Mouse (Mus musculus) urinary bladder, adult 2 months (tissue): ENCODE results near the gene Coa7. TPM values are rescaled to one million over a fixed set of nuclear protein-coding genes. Genes with fewer than 3 reads are reported as not detected.

ENCODE experiments used
- DNase-seq: peaks from one replicate; pipeline ENCODE4 v3.0.0; 2022; ENCODE audit warnings: low spot score
- polyA plus RNA-seq: library from polyadenylated mRNA; depleted of rRNA; stranded (reverse); fragments of >200 nt; gene quantifications from 2 replicates; pipeline ENCODE4 v1.2.3, GENCODE M21; 2012; rRNA removed

The Coa7 gene
- 11.9 and 12.3 TPM in 2 replicates for polyA plus RNA-seq

DNA sequence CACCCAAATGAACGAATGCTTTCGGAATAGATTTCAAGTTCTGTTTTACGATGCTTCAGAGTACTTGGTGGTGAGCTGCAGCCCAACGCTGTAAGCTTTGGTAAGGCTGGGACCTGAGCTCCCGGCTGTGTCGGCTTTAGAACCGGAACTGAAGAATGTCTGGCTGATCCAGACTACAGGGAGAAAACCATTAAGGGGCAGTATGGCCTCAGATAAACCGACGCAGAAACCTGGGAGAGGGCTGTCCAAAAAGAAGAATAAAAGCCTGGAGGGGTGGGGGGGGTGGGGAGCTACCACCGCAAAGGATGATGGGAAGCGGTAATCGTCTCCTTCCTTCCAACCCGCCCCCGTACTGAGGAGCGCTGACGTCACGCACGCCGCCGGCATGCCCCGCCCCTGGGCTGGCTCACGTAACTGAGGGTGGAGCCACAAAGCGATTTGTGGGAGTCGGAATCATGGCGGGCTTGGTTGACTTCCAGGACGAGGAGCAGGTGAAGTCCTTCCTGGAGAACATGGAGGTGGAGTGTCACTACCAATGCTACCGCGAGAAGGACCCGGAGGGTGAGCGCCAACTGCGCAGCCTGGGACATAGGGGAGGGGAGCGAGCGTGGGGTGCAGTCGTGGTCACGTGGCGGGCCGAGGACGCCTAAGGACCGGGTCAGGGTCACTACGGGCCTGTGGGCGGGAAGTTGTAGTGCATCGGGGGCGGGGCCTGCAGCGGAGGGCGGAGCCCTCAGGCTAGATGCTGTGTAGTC, at the start of gene Coa7:
Gene Coa7 (plus strand): TSS at position 411 of the 755 bp plus-strand sequence.
- DNase-seq: peak; percentile 91

DNA sequence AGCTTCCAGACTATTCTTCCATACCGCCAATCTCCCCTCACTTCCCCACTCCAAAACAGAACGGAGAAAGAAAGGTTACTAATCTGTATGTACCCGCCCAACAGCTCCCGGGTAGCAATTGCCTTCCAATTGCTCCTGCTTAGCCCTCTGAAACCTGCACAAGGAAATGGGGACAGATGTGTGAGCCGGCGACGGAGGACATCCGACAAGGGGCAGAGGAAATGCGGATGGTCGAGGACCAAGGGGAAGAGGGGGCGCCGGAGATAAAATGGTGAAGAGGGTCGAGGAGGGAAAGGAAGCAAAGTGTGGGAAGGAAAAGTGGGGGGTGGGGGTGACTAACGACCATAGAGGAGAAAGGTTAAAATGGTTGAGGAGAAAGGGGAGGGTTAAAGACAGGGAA, 27.7 kb upstream of the Coa7 start:
- no peak for DNase-seq

DNA sequence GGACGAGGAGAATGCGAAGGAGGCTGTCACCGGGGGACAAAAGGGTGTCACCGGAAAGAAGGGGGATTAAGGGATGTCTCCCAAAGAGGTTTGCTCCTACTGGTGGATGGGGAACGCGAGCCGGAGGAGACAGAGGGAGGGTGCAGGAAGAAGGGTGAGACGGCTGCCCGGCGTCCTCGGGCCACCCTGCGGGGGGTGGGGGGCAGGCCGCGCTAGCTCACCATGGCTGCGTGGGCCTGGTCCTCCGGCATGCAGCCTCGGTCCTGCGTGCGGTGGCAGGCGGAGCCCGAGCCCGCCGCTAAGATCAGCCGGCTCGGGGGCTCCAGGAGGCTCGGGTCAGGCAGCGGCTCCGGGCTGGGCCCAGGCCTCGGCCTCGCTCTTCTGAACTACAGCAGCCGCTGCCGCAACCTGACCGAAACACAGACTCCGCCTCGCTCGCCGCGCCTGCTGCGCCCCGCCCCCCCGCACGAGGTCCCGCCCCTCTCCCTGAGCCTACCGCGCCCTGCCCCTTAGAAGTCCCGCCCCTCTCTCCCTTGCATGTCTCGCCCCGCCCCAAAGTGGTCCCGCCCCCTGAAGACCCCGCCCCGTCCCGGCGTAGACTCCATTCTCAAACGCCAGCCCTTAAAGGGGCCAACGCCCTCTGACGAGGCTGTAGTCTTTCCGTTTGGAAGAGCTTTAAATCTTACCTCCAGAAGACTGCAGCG, 27.1 kb upstream of the Coa7 start, which contains the start of gene Zyg11b:
Gene Zyg11b (minus strand): TSS at position 427 of the 704 bp plus-strand sequence.
- peak; percentile 86 for DNase-seq

DNA sequence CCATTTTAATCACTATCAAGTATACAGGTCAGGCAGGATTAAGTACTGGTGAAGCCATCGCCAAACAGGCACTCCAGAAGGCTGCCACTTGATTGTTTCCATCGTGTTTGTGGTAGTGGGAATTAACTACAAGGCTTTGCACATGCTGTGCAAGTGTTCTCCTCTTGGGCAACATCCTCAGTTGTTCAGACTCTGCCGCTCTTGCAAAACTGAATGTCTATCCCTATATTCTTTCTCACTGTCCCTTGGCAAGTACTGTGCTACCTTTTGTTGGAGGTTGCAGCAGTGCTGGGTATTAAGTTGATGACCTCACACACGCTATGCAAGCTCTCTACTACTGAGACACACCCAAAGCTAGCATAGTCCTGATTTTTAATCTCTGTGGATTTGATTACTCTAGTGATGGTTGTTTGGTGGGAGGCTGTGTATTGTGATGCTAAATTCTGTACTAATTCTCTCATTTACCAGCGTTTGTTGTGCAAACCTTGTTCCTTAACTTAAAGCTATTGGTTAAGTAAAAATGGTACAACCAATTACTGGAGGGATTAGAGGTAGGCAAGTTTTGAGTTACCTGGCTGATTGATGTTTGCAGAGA, 25.5 kb upstream of the Coa7 start:
- no peak for DNase-seq

DNA sequence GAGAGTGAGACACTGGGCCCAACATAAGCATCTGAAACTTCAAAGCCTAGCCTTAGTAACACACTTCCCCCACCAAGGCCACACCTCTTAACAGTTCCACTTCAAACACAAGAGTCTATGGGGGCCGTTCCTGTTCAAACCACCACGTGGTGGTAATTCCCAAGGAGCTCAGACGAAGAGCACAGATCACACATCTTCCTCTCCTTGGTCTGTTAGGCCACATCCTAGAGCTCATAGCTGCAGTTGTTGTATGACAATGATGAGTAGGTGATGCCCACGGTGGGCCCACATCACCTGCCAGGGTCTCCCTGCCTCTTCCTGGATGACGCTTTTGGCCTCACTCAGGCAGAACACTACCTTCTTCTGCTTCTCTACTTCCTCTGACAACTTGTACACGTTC, 17.2 kb upstream of the Coa7 start:
- no peak for DNase-seq

DNA sequence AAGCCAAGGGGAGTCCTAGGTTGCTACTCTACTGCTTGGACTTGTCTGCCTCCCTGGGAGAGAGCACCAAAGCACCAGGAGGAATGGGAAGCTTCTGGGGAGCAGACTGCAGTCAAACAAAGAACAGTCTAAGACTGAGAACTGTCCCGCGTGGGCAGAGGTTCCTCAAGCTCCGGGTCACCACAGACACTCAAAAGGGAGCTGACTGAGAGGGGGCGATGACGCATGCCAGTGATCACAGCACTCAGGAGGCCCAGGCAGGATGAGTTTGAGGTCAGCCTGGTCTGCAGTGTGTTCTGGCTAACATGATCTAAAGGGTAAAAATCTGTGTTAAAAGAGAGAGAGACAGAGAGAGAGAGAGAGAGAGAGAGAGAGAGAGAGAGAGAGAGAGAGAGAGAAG, 13.9 kb upstream of the Coa7 start:
- no peak for DNase-seq

DNA sequence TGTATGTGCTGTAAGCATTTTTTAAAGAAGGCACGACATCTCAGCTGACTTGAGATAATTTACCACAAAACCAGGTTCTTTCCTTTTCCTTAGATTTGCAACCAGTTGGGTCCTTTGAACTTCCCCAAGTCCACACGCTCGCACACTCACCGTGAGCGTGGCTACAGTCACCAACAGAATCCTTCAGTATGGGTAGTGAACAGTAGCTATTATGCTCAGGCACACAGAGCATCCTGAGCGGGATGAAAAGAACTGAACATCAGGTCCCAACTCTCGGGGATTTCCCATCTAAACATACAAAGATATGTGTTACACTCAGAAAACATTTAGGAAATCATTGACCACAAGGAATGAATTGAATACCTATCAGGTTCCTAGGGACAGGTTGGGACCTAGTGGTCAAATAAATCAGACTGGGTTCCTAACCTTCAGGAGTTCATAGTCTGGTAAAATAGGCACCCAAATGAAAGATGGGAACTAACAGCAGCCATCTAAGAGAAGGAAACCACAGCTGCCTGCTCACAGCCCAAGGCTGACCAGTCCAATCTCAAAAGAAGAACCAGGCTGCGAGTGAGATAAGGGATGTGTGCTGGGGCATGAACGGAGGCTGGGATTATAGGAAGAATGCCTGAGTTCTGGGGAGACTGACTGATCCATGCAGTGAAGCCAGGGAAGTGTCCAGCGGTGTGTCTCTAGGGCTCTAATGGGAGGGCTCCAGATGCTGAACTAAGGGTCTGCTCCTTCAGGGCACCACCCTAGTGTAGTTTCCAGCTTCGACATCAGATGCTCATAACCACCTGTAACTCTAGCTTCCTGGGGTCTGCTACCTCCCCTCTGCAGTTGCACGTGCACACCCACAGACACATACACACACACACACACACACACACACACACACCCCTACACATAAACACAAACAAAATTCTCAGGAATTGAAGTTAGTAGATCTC, 10.0 kb upstream of the Coa7 start:
- no peak for DNase-seq

DNA sequence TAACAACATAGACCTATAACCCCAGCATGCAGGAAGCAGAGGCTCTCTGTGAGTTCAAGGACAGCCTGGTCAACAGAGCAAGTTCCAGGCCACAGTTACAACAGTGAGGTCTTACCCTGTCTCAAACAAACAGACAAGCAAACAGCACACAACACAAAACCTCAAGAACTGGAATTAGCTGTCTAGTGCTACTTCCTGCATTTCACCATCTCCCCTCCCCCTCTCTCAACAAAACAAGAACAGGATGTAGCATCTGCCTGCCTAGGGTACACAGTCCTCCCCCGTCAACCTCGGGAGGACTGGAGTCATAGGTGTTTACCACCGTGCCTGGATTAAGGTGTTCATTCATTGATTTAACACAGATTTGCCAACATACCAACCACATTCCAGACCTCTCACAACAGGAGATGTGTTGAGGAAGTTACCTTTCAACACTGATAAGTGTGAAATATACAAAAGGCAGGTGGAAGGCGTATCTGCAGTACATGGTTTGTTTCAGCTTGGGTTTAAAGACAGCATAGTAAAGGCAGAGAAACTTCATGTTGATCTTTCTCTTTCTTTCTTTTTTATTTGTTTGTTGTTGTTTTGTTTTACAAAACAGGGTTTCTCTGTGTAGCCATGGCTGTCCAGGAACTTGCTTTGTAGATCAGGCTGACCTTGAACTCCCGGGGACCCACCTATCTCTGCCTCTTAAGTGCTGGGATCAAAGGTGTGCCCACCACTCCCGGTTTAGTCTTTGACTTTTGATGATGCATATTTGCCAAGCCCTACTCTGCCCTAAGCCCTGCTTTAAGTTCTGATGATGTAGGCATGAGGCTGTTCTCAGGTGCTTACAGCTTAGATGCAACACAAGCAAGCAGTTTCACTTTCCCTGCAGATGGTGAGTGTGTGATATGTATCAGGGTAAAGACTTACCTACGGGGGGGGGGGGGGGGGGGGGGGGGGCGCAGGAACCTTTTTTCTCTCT, 9.0 kb upstream of the Coa7 start:
- DNase-seq: no peak

DNA sequence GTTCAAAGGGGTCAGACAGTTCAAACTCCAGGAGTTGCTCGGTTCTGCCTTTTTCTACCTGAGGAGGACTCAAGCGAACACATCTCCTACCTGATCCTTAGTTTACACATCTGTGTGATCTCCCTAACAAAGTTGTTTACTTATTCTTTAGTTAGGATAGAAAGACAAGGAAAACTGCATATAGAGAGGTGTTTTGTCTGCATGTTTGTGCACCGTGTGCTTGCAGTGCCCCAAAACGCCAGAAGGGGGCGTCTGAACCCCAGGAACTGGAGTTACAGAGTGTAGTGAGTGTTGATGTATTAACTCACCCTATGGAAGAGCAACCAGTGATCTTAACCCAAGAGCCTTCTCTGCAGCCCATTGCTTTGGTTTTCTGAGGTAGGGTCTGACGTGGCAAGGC, 8.2 kb upstream of the Coa7 start:
- DNase-seq: no peak

DNA sequence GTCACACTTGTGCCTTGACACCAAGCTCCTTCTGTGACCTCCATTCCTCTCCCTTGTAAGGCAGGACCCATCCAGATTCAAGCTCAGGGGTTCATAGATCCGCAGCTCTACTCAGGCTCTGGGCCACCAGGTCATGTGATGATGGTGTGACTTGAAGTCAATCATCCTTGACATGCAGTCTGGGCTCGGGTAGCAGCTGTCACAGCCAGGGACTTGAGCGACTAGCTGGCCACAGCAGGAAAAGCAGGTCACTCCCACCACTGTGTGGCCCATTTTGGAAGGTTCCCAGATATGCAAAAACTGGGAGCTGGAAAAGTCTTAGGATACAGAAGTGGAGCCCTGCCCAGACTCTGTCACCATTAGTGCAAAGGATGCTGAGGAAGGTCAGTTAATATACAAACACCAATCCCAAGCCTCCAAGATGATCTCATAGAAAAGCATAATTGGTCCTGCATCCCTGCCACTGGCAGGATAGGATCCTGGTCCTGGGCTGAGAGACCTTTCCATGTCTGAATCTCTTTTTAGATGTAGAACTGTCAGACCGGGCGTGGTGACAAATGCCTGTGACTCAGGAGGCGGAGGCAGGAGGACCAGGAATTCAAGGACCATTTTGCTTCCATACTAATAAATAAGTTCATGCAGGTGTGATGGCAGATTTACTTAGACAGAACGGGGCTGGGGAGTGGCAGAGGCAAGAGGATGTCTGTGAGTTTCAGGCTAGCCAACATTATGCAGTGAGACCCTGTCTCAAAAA, 7.1 kb upstream of the Coa7 start:
- no peak for DNase-seq

DNA sequence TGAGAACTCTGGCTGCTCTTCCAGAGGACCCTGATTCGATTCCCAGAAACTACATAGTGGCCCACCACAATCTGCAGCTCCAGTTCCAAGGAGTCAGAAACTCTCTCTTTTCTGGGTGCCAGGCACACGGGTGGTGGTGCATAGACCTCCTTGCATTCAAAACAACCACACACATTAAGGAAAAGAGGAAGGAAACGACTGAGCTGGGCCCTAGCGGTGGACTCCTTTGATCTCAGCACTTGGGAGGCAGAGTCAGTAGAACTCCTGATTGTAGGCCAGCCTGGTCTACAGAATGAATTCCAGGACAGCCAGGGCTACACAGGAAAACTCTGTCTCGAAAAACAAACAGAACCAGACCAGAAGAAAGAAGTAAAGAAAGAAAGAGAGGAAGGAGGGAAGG, 4.4 kb upstream of the Coa7 start:
- no peak for DNase-seq

DNA sequence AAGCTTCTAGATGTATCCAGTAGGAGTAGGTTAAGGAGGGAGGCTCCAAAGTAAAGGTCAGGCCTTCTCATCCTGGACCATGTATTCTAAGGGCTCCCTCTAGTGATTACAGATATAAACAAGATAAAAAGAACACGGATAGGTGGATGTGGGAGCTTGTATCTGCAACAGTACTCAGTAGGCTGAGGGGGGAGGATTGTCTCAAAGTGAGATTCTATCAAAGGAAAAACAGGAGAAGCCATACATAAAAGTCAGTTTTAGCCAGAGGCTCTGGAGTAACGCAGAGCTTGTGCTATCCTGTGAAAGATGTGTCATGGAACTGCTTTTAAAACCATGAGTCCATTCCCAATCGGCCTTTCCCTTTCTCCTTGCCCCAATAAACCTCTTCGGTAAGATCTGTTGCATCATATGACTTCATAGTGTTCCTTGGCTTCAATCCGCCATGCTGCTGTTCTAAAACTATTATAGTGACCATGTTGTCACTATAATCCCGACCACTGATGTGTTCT, 815 bp upstream of the Coa7 start:
- DNase-seq: no peak

DNA sequence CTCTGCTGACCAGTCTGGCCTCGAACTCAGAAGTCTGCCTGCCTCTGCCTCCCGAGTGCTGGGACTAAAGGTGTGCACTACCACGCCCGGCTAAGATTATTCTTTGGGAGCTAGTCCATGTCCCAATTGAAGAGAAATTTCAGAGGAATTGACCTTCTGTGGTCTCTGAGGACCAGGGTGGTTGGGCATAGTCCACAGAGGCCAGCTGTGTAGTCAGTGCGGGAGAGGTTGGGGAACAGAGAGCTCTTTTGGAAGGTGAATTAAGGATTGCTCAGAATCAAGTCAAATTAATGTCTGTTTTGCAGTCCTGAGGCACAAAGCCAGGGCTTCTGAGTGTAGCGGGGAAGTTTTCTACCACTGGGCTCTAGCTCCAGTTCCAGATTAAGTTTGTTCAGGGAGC, 1.9 kb downstream of the Coa7 start:
- DNase-seq: no peak

DNA sequence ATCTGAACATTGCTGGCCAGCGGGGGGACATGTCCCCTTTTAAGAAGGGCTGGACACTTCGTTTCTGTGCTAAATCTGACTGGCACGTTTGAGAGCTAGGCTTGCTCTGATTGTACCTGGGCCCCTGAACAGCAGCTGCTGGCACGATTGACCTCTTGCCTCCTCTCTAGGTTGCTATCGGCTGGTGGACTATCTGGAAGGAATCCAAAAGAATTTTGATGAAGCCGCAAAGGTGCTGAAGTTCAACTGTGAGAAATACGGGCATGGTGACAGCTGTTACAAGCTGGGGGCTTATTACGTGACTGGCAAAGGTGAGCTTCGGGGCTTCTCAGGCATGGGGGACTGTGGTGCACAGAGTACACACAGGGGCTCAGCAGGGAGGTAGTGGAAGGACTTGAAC, 4.1 kb downstream of the Coa7 start:
- no peak for DNase-seq

DNA sequence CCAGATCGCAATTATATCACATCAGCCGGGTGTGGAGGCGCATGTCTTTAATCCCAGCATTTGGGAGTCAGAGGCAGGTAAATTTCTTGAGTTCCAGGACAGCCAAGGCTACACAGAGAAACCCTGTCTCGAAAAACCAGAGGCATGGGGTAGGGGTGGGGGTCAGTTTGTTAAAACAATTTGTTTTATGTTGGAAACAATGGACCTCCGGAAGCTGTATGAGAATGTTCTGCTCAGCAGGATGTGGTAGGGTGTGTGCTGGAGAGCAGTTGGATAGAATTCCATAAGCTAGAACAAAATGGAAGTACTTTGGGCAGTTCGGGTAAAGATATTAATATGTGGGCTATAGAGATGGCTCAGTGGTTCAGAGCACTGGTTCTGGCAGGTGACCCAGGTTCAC, 7.5 kb downstream of the Coa7 start:
- no peak for DNase-seq

DNA sequence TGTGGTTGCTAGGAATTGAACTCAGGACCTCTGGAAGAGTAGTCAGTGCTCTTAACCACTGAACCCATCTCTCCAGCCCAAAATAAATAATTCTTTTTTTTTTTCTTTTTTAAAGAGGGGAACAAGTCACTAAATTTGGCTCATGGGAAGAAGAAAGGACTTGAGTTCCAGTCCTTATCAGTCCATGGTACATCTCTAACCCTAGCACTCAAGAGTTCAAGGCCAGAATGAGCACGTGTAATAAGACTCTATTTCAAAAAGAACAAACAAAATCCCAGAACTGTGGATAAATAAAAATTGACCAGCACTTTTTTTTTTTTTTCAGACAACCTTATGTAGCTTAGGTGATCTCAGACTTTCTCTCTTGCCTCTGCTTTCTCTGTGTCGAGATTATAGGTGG, 8.8 kb downstream of the Coa7 start:
- DNase-seq: no peak

DNA sequence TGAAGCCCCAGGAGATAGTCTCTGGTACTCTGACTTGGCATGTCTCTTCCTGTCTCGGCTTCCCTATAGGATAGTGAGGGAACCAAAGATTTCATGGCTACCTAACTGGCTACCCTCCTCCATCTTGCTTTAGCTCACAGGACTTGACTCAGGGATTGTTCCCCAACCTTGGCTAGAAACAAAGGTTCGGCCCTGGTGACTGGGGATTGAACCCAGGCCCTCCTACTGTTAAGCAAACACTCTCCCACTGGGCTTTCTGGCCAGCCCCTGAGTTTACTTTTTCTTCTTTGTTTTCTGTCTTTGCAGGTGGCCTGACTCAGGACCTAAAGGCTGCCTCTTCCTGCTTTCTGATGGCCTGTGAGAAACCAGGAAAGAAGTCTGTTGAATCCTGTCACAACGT, 9.9 kb downstream of the Coa7 start:
- no peak for DNase-seq

DNA sequence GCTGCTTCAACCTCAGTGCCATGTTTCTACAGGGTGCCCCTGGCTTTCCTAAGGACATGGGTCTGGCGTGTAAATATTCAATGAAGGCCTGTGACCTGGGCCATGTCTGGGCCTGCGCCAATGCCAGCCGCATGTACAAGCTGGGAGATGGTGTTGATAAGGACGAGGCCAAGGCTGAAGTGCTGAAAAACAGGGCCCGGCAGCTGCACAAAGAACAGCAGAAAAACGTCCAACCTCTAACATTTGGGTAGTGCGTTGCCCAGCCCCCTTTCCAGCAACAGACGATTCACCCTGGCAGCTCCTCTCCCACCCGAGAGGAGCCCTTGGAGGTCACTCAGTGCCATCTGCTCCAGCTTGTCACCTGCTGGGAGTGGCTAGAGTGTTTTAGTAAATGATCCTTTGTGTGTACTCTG, 10.4 kb downstream of the Coa7 start:
- peak; percentile 38 for DNase-seq

DNA sequence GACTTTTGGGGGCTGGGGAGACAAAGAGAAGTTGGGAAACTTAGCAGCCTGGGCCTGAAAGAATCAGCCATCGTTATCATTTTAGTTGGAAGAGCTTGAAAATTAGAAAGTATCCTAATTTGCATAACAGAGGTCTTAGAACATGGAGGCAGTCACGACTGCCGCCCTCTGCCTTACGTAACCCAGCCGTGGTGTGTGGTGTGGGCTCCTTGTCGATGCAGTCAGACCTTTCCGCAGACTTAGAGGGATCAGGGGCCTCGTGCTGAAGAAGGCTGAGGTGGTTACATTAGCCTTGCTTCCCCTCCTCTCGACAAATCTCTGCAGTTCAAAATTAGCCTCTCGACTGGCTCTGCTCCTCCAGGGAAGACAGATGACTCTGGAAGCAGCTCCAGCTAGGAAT, 10.9 kb downstream of the Coa7 start:
- no peak for DNase-seq

DNA sequence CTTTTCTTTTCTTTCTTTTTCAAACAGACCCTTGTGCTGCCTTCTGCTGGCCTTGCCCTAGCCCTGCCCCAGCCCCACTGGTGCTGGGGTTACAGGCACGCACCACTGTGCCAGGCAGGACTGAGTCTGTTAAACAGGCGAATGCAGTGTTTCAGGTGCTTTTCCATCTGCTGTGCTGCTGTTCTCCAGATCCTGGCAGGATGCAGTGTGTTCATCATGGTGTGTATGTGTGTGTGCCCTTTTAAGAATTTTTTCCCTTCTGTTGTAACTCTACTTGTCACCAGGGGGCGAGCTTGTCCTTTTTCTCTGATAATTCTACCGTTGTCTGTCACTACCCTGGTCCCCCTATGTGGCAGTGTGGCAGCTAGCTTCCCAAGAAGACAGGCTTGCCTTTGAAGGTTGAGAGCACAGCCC, 11.3 kb downstream of the Coa7 start:
- DNase-seq: no peak
